Mouse (Mus musculus) adrenal gland (tissue): Measurements from ENCODE around the gene Cenpt.

ENCODE experiments used
- intact Hi-C: fragments of 180-260 bp; cut with DNase I; formaldehyde crosslinking; loops from one replicate; pipeline ENCODE4 v1.15.1; 2025
- long read RNA-seq, 2 experiments: library from polyadenylated mRNA; unstranded; transcript quantifications; one replicate each; pipeline ENCODE4 v2.0.0; 2020; ENCODE audit warnings: borderline replicate concordance in 1 of 2; ENCODE audit not compliant: insufficient replicate concordance in 1 of 2

The Cenpt gene
- long read RNA-seq, experiment 1, partial matches to known transcripts, result 0 of 11 reads
- long read RNA-seq, experiment 1, other reads (novel, unspliced or antisense), result 9 of 11 reads
- long read RNA-seq, experiment 2, transcript Cenpt-201 (13 exons, 1,814 nt), result major isoform, 7 of 13 reads
- long read RNA-seq, experiment 2, partial matches to known transcripts, result 1 of 13 reads
- long read RNA-seq, experiment 2, other reads (novel, unspliced or antisense), result 5 of 13 reads

DNA sequence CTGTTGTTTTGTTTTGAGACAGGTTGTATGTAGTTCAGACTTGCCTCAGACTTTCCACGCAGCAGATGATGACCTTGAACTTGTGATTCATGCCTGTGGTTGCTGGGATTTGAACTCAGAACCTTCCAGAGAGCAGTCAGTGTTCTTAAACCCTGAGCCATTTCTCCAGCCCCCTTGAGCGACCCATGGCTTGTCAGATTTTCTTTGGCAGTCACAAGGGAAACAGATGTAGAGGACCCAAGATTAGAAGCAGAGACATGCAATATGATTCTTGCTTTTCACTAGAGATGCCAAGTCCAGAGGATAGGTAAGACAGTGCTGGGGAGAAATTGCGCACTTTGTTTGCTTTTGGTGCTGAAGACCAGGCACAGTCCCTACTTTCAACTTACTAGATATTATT lies at the start of gene Cenpt:
Gene Cenpt (minus strand): TSS at position 101 of the 400 bp plus-strand sequence.
- intact Hi-C loops, result no loop called here

- intact Hi-C loops, result no loop called here
Observed at GRCm38 (mm10) chr8:105900941-105901616, 48.0 kb upstream of the Cenpt start.

- intact Hi-C loops, result no loop called here
Observed at GRCm38 (mm10) chr8:105900180-105900940, 47.3 kb upstream of the Cenpt start, which contains the start of gene Pskh1. Pskh1 (plus strand) TSS chr8:105900441.

- intact Hi-C loops, result loop anchor here (5.0 kb wide), 1 partner anchor 36 kb away; the partner anchor contains the start of gene Nutf2
Observed at GRCm38 (mm10) chr8:105897801-105898480, 44.9 kb upstream of the Cenpt start.

DNA sequence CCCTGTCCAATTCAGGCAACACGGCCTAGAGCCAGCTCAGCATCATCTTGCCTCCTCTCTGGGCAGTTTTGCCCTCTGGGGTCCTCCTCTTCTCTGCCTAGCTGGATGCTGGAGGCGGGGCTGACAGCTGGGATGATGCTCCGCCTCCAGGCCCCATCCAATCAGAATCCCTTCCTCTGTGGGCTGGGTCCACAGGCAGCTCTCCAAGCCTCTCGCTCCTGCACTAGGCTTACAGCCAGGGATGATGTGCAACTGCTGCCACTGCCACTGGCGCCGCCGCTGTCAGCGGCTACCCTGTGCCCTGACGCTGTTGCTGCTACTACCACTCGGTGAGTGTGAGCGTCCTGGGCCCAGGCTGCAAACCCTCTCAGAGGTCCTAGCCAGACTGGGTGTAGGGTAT lies 40.3 kb upstream of the Cenpt start, which contains the start of gene Nrn1l:
Gene Nrn1l (plus strand): TSS at position 229 of the 400 bp plus-strand sequence.
- intact Hi-C loops, result loop anchor here (2.0 kb wide), 1 partner anchor 37 kb away; no protein-coding TSS in a partner anchor

- intact Hi-C loops, result loop anchor here (2.0 kb wide), 1 partner anchor 38 kb away; no protein-coding TSS in a partner anchor
Observed at GRCm38 (mm10) chr8:105892432-105892831, 39.4 kb upstream of the Cenpt start.

DNA sequence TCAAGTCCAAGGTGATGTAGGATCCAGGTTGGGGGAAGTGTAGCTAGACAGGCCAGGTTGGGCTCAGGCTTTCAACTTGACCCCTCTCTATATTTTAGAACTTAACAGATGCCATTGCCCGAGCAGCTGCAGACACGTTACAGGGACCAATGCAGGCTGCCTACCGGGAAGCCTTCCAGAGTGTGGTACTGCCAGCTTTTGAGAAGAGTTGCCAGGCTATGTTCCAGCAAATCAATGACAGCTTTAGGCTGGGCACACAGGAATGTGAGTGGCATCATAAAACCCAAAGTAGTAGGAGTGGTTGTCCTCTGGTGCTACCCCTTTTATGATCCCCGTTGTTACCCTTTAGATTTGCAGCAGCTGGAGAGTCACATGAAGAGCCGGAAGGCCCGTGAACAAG lies 37.8 kb upstream of the Cenpt start:
- intact Hi-C loops, result no loop called here

- intact Hi-C loops, result no loop called here
Observed at GRCm38 (mm10) chr8:105889756-105890465, 36.8 kb upstream of the Cenpt start.

DNA sequence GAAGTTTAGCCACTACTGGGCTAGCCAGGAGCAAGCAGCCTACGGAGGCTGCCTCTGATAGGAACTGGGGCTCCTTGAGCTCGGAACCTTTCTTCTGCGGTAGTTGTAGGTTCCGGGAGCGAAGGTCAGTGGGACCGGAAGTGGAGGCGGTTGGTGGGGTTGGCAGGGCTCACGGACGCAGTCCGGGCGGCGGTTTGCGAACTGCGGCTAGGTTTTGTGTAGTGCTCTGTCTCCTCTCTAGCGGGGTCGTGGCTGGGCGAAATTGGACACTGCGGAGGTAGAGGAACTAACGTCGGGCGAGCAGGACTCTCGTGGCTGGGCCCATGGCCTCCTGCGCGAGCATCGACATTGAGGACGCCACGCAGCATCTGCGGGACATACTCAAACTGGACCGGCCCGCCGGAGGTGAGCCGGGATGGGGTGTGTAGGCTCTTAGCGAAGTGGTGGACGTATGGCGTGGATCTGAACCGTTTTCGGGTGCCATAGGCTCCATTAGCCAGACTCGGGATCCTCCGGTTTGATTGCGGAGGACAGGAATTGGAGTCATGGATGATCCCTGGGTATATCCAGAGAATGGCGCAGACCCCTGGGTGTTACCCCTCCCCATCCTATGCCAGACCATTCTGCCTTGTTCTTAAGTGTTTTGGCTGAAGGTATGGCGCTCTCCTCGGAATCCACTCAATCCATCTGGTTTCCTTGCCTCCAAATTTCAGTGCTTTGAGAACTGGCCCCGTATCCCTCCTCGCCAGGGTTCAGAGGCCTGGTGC lies 27.9 kb upstream of the Cenpt start, which contains the start of gene Edc4:
Gene Edc4 (plus strand): TSS at position 128 of the 767 bp plus-strand sequence.
- intact Hi-C loops, result no loop called here

DNA sequence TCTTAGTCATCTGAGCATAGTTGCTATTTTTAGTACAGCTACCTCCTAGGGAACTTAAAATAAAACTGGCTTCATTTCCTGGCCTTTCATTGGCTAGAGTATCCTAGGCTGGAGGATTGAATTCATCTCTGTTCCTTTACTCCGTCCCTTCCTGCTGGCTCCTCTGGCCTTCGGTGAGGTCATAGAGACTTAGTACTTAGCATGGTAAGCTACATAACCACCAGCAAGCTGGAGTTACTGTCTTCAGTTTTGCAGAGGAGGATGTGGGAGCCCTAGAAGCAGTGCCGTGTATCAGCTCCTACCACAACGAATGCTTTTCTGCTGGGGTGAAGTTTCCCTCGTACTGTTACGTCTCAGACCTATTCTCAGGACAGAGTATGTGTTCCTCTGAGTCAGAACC lies 21.2 kb upstream of the Cenpt start:
- intact Hi-C loops, result no loop called here

- intact Hi-C loops, result no loop called here
Observed at GRCm38 (mm10) chr8:105866364-105867029, 13.4 kb upstream of the Cenpt start.

DNA sequence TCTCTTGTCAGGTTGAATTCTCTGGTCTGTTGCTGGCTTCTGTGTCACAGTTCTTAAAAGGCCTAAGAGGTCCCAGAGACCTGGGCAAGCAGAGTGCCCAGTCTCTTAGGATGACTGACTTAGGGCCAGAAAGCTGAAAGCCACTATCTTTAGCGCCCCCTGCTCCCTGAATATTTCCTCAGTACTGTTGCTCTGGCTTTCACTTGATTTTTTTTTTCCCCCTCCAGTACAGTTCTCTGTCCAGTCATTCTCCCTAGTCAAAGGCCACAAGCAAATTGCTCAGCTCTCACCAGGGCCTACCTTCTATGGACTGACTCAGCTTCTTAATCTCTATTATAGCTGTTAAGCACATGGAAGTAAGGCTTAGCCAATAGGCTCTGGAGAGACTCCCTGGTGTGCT lies 8.9 kb upstream of the Cenpt start:
- intact Hi-C loops, result loop anchor here (5.0 kb wide), 1 partner anchor 35 kb away; no protein-coding TSS in a partner anchor

GRCm38 (mm10) chr8:105860143-105860981 lies 7.3 kb upstream of the Cenpt start, which contains the start of gene Nutf2:
Nutf2 (plus strand) TSS chr8:105860580.
- intact Hi-C loops, result loop anchor here (5.0 kb wide), 1 partner anchor 37 kb away; no protein-coding TSS in a partner anchor

DNA sequence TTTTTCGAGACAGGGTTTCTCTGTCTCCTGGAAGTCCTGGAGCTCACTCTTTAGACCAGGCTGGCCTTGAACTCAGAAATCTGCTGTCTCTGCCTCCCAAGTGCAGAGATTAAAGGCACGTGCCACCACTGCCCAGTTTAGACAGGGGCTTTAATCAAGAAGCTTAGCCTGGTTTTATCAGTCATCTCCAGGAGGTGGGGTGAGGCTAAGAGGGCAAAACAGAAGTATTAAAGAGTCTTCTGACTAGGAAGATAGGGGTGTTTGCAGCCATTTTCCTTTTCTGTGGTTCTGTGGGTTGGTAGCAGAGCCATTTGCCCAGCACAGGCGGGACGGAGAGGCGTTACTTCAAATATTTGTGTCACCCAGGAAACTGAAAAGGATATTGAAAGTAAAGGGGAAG lies 6.2 kb upstream of the Cenpt start:
- intact Hi-C loops, result no loop called here

DNA sequence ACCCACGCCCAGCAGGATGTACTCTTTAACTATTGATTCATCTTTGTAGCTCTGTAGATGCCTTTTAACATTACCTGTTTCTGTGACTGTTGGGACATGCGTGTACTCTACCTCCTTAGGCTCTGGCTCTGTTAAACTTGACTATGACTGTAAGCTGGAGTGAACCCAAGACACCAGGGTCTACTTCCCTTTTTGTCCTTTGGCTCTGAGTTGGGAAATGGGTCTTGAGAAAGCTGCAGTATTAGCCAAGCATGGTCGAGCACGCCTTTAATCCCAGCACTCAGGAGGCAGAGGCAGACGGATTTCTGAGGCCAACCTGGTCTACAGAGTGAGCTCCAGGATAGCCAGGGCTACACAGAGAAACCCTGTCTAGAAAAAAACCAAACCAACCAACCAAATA lies 5.4 kb upstream of the Cenpt start:
- intact Hi-C loops, result no loop called here

- intact Hi-C loops, result no loop called here
Observed at GRCm38 (mm10) chr8:105856168-105856835, 3.2 kb upstream of the Cenpt start.
